Mouse (Mus musculus) layer of hippocampus, postnatal 36 days (tissue): ENCODE data around the gene Ncdn. TPM values are rescaled to one million over a fixed set of nuclear protein-coding genes. Genes with fewer than 3 reads are reported as not detected.

Experiments used
- DNase-seq, 2 experiments: peaks; one replicate each; pipeline ENCODE4 v3.0.0; 2022
- total RNA-seq, 2 experiments: library from RNA; stranded (reverse); gene quantifications; 2 replicates each; pipeline ENCODE4 v1.2.3; 2021

Gene Ncdn
- total RNA-seq, 2 experiments from 2014 or later = 1,851 to 1,927 TPM

DNA sequence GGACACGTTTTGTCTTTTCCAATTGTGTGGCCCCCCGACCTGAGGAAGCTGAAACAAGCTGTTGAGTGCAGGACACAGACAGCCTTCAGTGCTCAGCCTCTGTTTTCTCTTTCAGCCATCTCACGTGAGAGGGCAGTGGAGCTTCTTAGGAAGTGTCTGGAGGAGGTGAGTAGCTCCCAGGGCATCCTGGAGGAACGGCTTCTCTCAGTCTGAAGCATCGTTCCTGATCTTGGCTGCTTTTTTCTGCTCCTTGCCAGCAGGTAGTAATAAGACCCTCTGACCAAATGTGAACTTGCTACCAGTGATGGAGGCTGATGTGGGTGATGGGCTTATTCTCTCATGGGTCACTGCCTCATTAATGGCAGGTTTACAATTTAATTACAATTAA, 45.8 kb downstream of the Ncdn start:
- no peak for DNase-seq

DNA sequence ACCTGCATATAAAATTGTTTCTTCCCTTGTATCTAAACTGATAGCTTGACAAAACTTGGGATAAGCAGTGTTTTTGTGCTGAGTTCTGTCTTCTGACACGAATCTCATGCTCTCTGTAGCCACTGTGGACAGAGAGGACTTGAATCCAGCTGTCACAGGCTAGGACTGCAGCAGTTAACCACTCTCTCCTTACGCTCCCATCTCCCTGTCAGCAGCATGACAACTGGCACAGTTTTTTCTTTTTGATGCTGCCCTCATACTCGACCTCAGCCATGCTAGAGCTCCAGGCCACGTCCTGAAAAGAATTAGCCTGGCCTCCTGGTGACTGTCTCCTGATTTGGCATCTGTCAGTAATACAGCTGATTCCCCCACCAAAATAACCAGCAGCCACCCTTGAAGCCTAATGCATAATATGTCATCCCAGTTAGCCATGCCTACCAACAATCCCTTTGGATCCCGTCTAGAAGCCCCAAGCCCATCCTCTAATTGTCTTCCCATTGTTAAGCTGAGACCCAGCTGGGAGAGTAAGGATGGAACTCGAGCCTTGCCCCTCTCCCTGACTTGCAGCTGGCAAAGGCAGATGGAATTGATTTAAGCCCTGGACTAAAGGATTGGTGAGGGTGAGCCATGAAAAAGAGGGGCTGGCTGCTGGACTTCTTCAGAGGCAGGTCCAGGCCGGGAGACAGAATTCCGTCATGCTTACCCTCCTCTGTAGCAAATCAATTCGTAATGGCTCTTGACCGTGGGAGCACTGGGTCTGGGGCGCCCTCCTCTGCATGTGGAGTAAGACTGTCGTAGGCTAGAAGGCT, 46.4 kb downstream of the Ncdn start:
- no peak for DNase-seq

DNA sequence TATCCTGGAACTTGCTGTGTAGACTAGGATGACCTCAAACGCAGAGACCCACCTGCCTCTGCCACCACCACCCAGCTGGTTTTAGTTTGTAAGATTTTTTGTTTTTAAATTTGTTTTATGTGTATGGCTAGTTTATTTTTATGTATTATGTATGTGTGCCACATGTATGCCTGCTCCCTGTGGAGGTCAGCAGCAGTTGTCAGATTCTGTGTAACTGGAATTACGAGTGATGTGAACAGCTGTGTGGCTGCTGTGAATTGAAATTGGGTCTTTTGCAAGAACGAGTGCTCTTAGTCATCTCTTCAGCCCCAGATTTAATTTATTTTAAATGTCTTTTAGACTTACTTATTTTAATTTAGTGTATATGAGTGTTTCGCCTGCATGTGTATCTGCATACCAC, 56.3 kb downstream of the Ncdn start:
- no peak for DNase-seq

Other genes with a start within 250 kb of the Ncdn start
- 1 to 10 TPM; 8.5 to 9.6 TPM for gene Ago4, start 220.0 kb downstream of the Ncdn start, total RNA-seq
- 1 to 10 TPM in 1 of 2 experiments, under 1 TPM in 1; 0.58 to 1.3 TPM for gene Clspn, start 196.5 kb downstream of the Ncdn start, total RNA-seq
- gene 5730409E04Rik, start 143.6 kb downstream of the Ncdn start, total RNA-seq = 10 to 100 TPM; 62.2 to 74.0 TPM
- 100 to 1,000 TPM; 103 to 111 TPM for gene Psmb2, start 75.8 kb downstream of the Ncdn start, total RNA-seq
- not detected for gene Tfap2e, start 17.2 kb downstream of the Ncdn start, total RNA-seq
- 10 to 100 TPM; 65.6 to 66.1 TPM for gene AU040320, start 106 bp upstream of the Ncdn start, total RNA-seq
- 10 to 100 TPM; 51.2 to 54.5 TPM for gene Zmym4, start 214.7 kb upstream of the Ncdn start, total RNA-seq